10 mouse cellular contexts compared by ENCODE assay signal in genomic region chr15:85177576-85177975, GRCm38 (mm10). TPM values are rescaled to one million over a fixed set of nuclear protein-coding genes. Genes with fewer than 3 reads are reported as not detected.
DNase-seq lines count a peak whose midpoint lies in the region; TF ChIP-seq lines count a peak whose summit lies in the region.
"Had no signal": no experiment of that assay in that cellular context is flagged by ENCODE, and none has a peak within 500 bp of the region (broad histone marks: within the 10 kb centered on the region; RNA-seq: fewer than 3 reads in every experiment).

No protein-coding gene starts in this region.

- H3K36me3 ChIP-seq in heart, embryonic 10.5 days = no peaks in the 10 kb centered on the region
- no peaks in the 10 kb centered on the region for H3K36me3 ChIP-seq in thymus, adult 2 months (ENCODE audit: control insufficient read depth, insufficient read depth, low read length)
- H3K36me3 ChIP-seq in limb, embryonic 10.5 days = no peaks in the 10 kb centered on the region
- H3K36me3 ChIP-seq: embryonic facial prominence, embryonic 15.5 days had no signal

- H3K4me1 ChIP-seq in heart, embryonic 10.5 days = peaks cover 66% of the 10 kb centered on the region
- H3K4me1 ChIP-seq in thymus, adult 2 months (replicated peaks; ENCODE audit: control insufficient read depth, insufficient read depth, low read length) = 0 out of 2 replicates have a peak, but pooled peaks cover 4% of the 10 kb centered on the region
- H3K4me1 ChIP-seq in limb, embryonic 10.5 days = peaks cover 31% of the 10 kb centered on the region
- H3K4me1 ChIP-seq: megakaryocyte, embryonic 14.5 days had no signal

- 0 out of 2 replicates have a peak, but pooled peaks cover 4% of the 10 kb centered on the region for H3K27me3 ChIP-seq in heart, embryonic 10.5 days (ENCODE audit: insufficient read depth, poor library complexity, severe bottlenecking)
- no peaks in the 10 kb centered on the region for H3K27me3 ChIP-seq in thymus, adult 2 months (ENCODE audit: control insufficient read depth, insufficient read depth, low read length)
- H3K27me3 ChIP-seq in limb, embryonic 10.5 days (ENCODE audit: low read depth, poor library complexity, severe bottlenecking) = no peaks in the 10 kb centered on the region
- H3K27me3 ChIP-seq: embryonic facial prominence, embryonic 15.5 days had no signal

- H3K4me3 ChIP-seq in heart, embryonic 10.5 days = peak overlapping the region; percentile 27; the same call in 1 of the 2 replicates
- no peak overlapping the region for H3K4me3 ChIP-seq in thymus, adult 2 months (ENCODE audit: control insufficient read depth, insufficient read depth, low read length)
- H3K4me3 ChIP-seq in limb, embryonic 10.5 days = no peak overlapping the region
- H3K4me3 ChIP-seq: embryonic facial prominence, embryonic 15.5 days; megakaryocyte, embryonic 14.5 days had no signal

- no peak for TF ChIP-seq CTCF in thymus, adult 2 months (IDR thresholded peaks at IDR 0.05; ENCODE audit: borderline replicate concordance, control insufficient read depth, extremely low read depth, insufficient read depth, low read length, poor library complexity)

- DNase-seq in heart, embryonic 10.5 days (ENCODE audit: low spot score) = peak; percentile 88
- no peak for DNase-seq in heart, adult 8-10 months (ENCODE audit: low spot score)
- peak; percentile 5 for DNase-seq in thymus, adult 2 months
- no peak for DNase-seq in thymus, adult 18-20 months
- DNase-seq in c-Kit-negative CD71-positive TER-119-positive erythroid progenitor cells, embryonic 14.5 days (ENCODE audit: low read depth, low spot score) = peak; percentile 74
- DNase-seq in limb, embryonic 10.5 days (ENCODE audit: low spot score) = peak; percentile 77
- DNase-seq in layer of hippocampus, postnatal 14 days (ENCODE audit: low spot score in 2 of 2) = no peak
- DNase-seq in spleen, adult 12 weeks (ENCODE audit: low spot score) = no peak

- WGBS in heart, embryonic 10.5 days = 53% methylated on average over 8 of the region's 8 CpGs
- 83% methylated on average over 8 of the region's 8 CpGs for WGBS in thymus, adult 2 months
- 90% methylated on average over 8 of the region's 8 CpGs for WGBS in limb, embryonic 10.5 days

- no peak for TF ChIP-seq POLR2A in thymus, adult 2 months (IDR thresholded peaks at IDR 0.05; ENCODE audit: control insufficient read depth, extremely low read depth, insufficient read depth, low read length, poor library complexity)

- H3K27ac ChIP-seq in heart, embryonic 10.5 days = peak overlapping the region; percentile 84
- no peak overlapping the region for H3K27ac ChIP-seq in thymus, adult 2 months (ENCODE audit: control insufficient read depth, insufficient read depth, low read length)
- H3K27ac ChIP-seq in limb, embryonic 10.5 days = peak overlapping the region; percentile 16; the same call in 1 of the 2 replicates

- H3K9me3 ChIP-seq in heart, embryonic 10.5 days = no peaks in the 10 kb centered on the region
- H3K9me3 ChIP-seq in limb, embryonic 10.5 days (replicated peaks) = no peaks in the 10 kb centered on the region
- H3K9me3 ChIP-seq: embryonic facial prominence, embryonic 15.5 days had no signal

RNA-seq across cellular contexts. Expression of gene Fbln1, which starts 28.2 kb away (rescaled TPM):
- polyA plus RNA-seq in heart, embryonic 10.5 days (2016; fragmentation: Nextera tagmentation; extraction: Ambion mirVana) = 146 and 177 TPM in 2 replicates
- 10 to 100 TPM; 52.9 to 86.6 (median 70.1) TPM for total RNA-seq in heart, adult 8-10 months (2022)
- polyA plus RNA-seq in thymus, adult 2 months (2012; rRNA removed) = 28.6 and 46.8 TPM in 2 replicates
- polyA plus RNA-seq in limb, embryonic 10.5 days (2016; fragmentation: Nextera tagmentation; extraction: Ambion mirVana) = 258 and 261 TPM in 2 replicates
- total RNA-seq in layer of hippocampus, postnatal 14 days (2021) = 10 to 100 TPM; 10.8 to 18.3 TPM

RNA-seq across cellular contexts. Expression of gene Ribc2, which starts 45.7 kb away (rescaled TPM):
- polyA plus RNA-seq in heart, embryonic 10.5 days (2016; fragmentation: Nextera tagmentation; extraction: Ambion mirVana) = 0.15 TPM in 1 of 2 replicates, not detected in the other
- total RNA-seq in heart, adult 8-10 months (2022) = not detected
- polyA plus RNA-seq in thymus, adult 2 months (2012; rRNA removed) = 0.09 and 0.19 TPM in 2 replicates
- 0.34 and 0.49 TPM in 2 replicates for polyA plus RNA-seq in limb, embryonic 10.5 days (2016; fragmentation: Nextera tagmentation; extraction: Ambion mirVana)
- under 1 TPM in 1 of 2 experiments, not detected in 1; 0.21 TPM for total RNA-seq in layer of hippocampus, postnatal 14 days (2021)

RNA-seq across cellular contexts. Expression of gene Smc1b, which starts 45.8 kb away (rescaled TPM):
- 0.11 and 0.20 TPM in 2 replicates for polyA plus RNA-seq in heart, embryonic 10.5 days (2016; fragmentation: Nextera tagmentation; extraction: Ambion mirVana)
- not detected for total RNA-seq in heart, adult 8-10 months (2022)
- polyA plus RNA-seq in thymus, adult 2 months (2012; rRNA removed) = 0.24 TPM in 1 of 2 replicates, not detected in the other
- polyA plus RNA-seq in limb, embryonic 10.5 days (2016; fragmentation: Nextera tagmentation; extraction: Ambion mirVana) = 0.19 and 0.38 TPM in 2 replicates
- under 1 TPM in 1 of 2 experiments, not detected in 1; 0.12 TPM for total RNA-seq in layer of hippocampus, postnatal 14 days (2021)

Comparison
In these comparisons a context has a peak if more than half of its experiments do, and no peak if none do; other contexts are left out.
1. DNase-seq: peak in heart, embryonic 10.5 days (single experiment), thymus, adult 2 months (single experiment), c-Kit-negative CD71-positive TER-119-positive erythroid progenitor cells, embryonic 14.5 days (single experiment) and limb, embryonic 10.5 days (single experiment); none in heart, adult 8-10 months (single experiment), thymus, adult 18-20 months (0 of 2), layer of hippocampus, postnatal 14 days (0 of 2) and spleen, adult 12 weeks (single experiment).